Mouse (Mus musculus) frontal cortex, postnatal 25 days (tissue): Measurements from ENCODE around the gene Zscan4d.
"Not testable (repeated sequence)": the region's sequence is repeated elsewhere in the genome, so short reads cannot be mapped to it uniquely, and the experiment has no call there.

Source experiments
- DNase-seq, 2 experiments: peaks; one replicate each; pipeline ENCODE4 v3.0.0; 2022; ENCODE audit warnings: low spot score in 2 of 2

Zscan4d gene

GRCm38 (mm10) chr7:11166059-11166458 is at the start of gene Zscan4d:
Zscan4d (minus strand) TSS chr7:11166159.
- DNase-seq: not testable (repeated sequence)

- DNase-seq: not testable (repeated sequence)
These were observed 7.9 kb downstream of the Zscan4d start for GRCm38 (mm10) chr7:11158036-11158435.
